Mouse (Mus musculus): ENCODE measurements at regions not wholly inside any gene's neighbourhood (a gene's known extent, or its start where the extent isn't known, plus 50 kb on each side); places are given as distances from the start of the nearest gene placed in this dataset.

GRCm38 (mm10) chr12:39073289-39074022 lies 294.3 kb downstream of the Etv1 start:
- no peak for DNase-seq (ENCODE audit: low read depth, low spot score)

GRCm38 (mm10) chr12:39086285-39086684 lies 307.1 kb downstream of the Etv1 start:
- DNase-seq (ENCODE audit: low read depth, low spot score): no peak

- no peak for DNase-seq (ENCODE audit: low read depth, low spot score)
Measured at GRCm38 (mm10) chr12:39094638-39095230, 315.6 kb downstream of the Etv1 start.

DNA sequence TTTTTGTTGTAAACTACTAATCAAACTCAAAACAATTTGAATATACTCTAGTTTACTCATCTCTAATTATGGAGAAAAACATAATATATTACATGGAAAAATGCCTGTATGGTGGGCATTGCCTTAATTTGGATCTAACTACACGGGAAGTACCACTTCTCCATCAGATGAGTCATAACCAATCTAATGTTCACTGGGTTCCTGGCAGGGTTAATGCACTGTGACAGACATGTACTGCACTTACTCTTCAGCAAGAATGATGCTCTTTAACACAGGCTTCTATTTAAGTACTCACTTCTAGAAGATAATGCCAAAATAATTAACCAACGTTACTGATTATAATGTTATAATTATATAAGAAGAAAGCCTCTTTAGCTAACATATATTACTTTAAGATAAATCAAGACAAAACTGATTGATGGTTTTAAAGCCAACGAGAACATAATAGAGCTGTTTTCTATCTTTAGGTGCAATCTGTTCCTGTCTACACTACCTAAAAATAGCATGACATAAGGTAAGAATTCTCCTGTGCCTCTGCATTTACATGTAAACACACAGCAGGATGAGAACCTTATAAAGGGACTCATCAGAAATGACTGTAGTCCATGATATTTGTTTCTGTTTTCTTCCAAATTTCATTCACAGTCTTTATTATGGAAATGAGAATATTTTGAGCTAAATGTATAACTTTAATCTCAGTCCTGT lies 344.4 kb downstream of the Etv1 start:
- no peak for DNase-seq (ENCODE audit: low read depth, low spot score)

DNA sequence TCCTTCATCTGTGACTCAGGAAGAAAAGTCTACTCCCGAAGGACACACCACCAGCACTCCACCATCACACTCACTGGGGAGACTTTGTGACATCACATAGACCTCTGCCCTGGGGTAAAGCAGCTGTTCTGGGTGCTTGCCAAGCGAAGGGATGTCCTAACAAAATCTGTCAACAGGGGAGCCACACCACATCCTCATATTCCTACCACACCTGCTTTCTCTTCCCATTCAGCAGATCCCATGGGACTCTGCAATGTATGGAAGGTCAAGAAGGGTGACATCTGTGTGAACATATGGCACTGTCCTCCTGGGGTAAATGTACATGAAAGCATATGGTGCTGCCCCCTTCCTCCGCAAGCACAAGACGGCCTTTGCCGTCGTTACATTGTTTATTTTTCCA lies 375.5 kb downstream of the Etv1 start:
- no peak for DNase-seq (ENCODE audit: low read depth, low spot score)

GRCm38 (mm10) chr12:39176958-39177357 lies 397.8 kb downstream of the Etv1 start:
- no peak for DNase-seq (ENCODE audit: low read depth, low spot score)

- no peak for DNase-seq (ENCODE audit: low read depth, low spot score)
Measured at GRCm38 (mm10) chr12:39224073-39224472, 444.9 kb downstream of the Etv1 start.

GRCm38 (mm10) chr12:39256605-39257004 lies 477.4 kb downstream of the Etv1 start:
- DNase-seq (ENCODE audit: low read depth, low spot score): no peak

DNA sequence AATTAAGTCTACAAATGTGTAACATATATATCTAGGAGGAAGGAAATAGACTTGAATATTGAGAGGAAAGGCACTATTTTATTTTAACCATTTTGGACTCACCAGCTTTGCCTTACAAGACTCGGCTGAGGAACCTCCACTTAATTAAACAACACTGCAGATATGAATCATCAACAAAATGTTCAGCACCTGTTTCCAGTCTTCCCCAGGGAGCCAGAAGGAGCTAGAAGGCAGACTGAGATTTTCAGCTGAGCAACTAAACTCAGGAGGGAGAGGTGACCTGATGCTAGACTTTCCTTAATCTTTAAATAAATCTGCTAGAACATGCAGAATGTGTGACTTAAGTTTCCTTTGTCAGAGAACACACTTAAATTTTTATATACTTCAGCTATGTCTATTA lies 478.4 kb downstream of the Etv1 start:
- DNase-seq (ENCODE audit: low read depth, low spot score): no peak

- DNase-seq (ENCODE audit: low read depth, low spot score): no peak
Measured at GRCm38 (mm10) chr12:39289676-39290075, 510.5 kb downstream of the Etv1 start.

GRCm38 (mm10) chr12:39301351-39302212 lies 522.4 kb downstream of the Etv1 start:
- DNase-seq (ENCODE audit: low read depth, low spot score): no peak

DNA sequence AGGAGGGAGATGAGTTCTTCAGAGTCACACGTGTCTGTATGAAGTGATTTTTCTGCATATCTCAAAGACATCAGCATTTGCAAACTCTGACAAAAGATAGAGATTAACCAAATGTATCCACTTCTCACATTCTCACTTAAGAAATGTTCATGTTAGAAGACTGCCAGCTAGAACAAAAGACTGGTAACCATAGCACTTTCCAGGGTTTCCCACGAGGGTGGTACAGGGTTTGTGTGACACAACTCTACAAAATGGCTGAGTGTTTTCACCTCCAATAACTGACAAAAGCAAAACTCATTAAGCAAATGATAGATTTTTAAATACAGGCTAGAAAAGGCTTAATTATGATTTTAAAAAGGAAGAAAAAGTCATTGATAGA lies 523.0 kb downstream of the Etv1 start:
- DNase-seq (ENCODE audit: low read depth, low spot score): no peak

- DNase-seq (ENCODE audit: low read depth, low spot score): no peak
Measured at GRCm38 (mm10) chr12:39307746-39308145, 528.6 kb downstream of the Etv1 start.

GRCm38 (mm10) chr12:39309905-39310304 lies 530.7 kb downstream of the Etv1 start:
- no peak for DNase-seq (ENCODE audit: low read depth, low spot score)

DNA sequence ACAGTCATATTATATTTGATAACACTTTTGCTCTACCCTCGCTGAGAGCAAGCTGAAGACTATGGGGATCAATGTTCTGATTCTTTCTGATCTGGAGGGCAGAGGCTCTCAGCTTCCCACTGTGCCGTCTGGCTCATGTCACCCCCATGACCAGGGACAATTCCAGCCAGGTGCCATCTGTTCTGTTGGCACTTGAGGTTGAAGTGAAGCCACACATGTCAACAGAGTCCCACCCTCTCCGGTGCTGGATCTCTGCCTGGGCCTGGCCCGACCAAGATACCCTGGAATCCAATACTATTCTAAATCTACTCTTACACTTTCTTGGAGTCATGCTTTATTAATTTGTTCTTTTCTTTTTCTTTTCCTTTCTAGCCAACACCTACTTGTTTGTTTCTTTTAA lies 538.0 kb downstream of the Etv1 start:
- DNase-seq (ENCODE audit: low read depth, low spot score): no peak

DNA sequence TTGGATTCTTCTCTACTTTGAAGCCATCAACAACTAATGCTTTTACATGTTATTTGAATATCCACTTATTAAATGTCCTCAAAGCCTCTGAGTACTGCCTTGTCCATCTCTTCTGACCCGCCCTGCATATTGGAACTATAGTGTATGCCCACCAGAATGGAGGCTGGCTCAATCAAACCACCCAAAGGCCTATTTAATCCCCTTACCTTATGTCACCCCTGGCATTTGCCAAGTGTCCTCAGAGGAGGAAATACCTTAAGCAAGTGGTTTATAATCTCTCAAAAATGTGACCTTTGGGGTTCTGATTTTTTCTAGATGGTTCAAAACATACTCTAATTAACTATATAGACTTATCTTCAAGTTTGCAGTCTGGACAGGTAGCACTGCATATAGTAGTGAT lies 542.3 kb downstream of the Etv1 start:
- DNase-seq (ENCODE audit: low read depth, low spot score): no peak

GRCm38 (mm10) chr12:39326157-39326556 lies 547.0 kb downstream of the Etv1 start:
- DNase-seq (ENCODE audit: low read depth, low spot score): no peak

GRCm38 (mm10) chr12:39326668-39327299 lies 547.6 kb downstream of the Etv1 start:
- no peak for DNase-seq (ENCODE audit: low read depth, low spot score)

DNA sequence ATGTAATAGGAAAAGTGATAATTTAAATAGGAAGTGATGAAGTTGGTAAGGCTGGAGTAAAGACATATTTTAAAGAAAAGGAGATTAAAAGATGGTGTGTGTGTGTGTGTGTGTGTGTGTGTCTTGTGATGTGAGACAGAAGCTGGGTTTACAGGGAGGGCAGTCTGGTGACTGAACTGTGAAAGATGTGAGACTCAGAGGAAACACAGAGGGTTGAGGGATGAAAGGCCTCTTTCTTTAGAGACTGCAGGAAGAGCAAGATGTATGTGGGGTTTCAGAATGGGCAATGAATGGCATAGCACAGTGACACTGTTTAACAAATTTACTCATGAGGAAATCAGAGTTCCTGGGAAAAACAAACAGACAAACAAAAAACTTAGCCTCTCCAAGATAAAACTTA lies 549.2 kb downstream of the Etv1 start:
- no peak for DNase-seq (ENCODE audit: low read depth, low spot score)

DNA sequence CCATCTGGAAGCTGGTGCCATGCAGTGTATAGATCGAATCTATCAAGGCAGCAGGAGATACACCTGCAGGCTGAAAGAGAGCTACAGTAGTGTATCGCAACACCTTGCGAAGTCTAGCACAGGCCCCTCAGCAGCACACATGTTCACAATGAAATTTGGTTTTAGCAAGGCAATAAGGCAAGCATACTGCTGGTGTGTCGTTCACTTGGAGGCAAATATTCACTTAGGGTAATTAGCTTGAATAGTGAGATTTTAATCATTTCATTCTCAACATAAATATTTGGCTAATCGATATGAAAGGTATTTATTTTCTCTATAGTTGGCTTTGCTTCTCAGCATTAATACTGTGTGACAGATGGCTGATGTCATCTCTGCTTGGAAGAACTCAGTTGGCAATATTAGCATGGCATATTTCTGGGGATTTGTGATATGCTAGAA lies 559.9 kb downstream of the Etv1 start:
- DNase-seq (ENCODE audit: low read depth, low spot score): no peak

DNA sequence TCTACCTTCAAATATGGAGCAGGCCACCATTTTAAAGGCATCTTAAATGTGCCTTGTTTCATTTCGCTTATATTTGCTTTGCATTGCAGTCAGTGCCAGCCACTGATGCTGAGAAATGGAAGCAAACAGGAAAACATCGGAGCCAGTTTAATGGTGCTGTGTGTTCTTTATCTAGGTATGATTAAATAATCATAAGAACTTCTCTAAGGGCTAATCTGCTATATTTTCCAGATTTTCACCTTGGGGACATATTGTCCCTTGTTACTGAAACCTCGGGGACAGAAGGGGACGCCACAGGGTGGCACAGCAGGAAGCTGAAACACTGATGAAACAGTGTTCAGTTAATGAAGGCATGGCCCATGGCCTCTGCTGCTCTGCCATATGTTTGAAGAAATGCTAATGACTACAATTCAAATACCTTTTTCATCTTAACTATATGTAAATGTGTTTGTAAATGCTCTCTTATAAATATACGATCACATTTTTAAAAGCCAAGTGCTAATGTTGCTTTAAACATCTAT lies 562.6 kb downstream of the Etv1 start:
- no peak for DNase-seq (ENCODE audit: low read depth, low spot score)

All from retina, adult 2 months (tissue).